Mouse (Mus musculus): ENCODE results near the gene Jdp2.

Gene Jdp2

DNA sequence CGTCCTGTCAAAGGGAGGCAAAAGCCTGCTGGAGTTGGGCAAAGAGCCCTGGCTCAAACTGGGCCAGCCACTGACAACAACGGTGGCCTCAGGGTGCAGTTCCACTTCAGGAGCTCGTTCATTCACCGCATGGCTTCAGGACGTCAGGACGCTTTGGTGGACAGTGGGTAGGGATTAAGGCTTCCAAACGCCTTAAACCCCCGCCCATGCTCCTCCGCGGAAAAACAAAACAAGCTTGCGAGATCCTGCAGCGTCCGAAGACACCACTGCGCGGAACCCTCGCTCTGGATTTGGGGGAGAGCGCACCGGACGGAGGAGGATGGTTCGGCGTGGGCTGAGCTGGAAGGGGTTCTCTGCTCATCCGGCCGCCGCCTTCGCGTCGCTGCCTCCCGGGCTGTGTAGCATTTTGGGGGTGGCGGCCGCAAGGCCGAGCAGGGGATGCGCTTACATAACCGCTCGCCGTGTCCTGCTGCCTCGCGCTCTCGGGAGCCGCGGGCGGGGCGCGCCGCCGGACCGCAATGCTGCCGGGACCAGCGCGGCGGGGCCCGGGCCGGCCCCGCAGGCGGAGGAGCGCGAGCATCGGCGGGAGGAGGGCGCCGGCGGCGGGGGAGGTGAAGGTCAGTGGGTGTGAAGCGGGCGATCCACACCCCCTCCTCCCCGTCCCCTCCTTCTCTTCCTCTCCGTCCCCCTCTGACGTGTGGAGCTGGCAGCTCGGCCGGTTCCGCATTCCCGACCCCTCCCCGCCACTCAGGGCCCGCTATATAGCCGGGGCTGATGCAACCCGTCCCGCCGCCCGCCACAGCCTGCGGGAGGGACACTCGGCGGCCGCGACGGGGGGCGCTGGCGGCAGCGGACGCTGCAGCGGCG is at the start of gene Jdp2:
Gene Jdp2, plus strand, starts transcription at position 417 of the 867 bp plus-strand sequence.
- peak; percentile 90 for DNase-seq (ENCODE audit: low read depth)

DNA sequence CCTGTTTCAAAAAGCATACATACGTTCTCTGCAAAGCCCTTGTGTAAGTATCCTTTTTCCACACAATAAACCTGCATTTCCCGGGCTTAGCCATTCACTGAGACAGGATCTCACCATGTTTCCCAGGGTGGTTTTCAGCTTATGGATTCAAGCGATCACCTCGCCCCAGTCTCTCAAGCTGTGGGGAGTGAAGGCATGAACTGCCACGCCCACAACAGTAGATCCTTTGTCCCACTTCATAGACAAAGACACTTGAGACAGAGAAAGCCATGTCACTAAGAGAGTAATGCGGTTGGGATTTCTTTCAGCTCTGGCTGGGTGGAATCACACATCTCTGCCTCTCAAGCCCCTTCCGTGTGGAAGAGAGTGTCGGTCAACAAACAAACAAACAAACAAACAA is 49.2 kb upstream of the Jdp2 start:
- no peak for DNase-seq (ENCODE audit: low read depth)

GRCm38 (mm10) chr12:85550435-85550834 is 48.4 kb upstream of the Jdp2 start:
- DNase-seq (ENCODE audit: low read depth): peak; percentile 24

DNA sequence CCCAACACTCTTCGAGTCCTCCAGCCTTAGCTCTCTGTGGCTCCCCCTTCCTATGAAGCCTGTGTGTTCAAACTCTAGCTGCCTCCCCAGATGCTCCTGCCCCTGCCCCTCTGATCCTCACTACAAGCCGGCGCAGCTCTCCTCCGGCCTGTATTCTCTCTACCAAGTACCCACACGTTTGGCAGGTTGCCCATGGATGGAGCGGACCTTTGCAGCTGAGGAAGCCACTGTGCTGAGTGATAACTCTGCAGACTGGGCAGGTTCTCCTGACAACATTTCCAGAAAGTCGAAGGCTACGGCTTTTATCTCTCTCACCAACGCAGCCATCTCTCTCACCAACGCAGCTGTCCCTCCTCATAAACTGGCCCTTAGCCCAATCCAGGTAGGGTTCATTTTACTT is 39.5 kb upstream of the Jdp2 start:
- DNase-seq (ENCODE audit: low read depth): peak; percentile 79

DNA sequence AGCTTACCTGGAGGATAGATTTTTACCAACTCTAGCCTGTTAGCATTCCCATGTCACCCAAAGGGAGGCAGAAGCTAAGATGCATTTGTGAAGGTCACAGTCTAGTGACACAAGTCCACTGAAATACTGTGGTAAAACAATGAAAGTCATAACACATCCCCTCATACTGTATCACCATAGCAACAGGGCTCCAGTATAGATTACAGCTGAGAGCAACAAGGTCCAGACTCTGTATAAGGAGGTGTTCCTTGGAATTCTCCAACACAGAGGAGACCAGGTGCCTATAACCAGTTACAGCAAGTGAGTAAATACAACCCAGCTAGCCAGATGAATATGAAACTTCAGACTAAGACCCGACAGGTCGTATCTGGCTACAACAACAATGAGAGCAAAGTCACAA is 33.4 kb upstream of the Jdp2 start:
- no peak for DNase-seq (ENCODE audit: low read depth)

GRCm38 (mm10) chr12:85568298-85568697 is 30.5 kb upstream of the Jdp2 start:
- no peak for DNase-seq (ENCODE audit: low read depth)

- DNase-seq (ENCODE audit: low read depth): peak; percentile 65
These were observed 29.3 kb upstream of the Jdp2 start for GRCm38 (mm10) chr12:85569393-85570157.

- DNase-seq (ENCODE audit: low read depth): peak; percentile 81
These were observed 28.7 kb upstream of the Jdp2 start for GRCm38 (mm10) chr12:85570158-85570540.

DNA sequence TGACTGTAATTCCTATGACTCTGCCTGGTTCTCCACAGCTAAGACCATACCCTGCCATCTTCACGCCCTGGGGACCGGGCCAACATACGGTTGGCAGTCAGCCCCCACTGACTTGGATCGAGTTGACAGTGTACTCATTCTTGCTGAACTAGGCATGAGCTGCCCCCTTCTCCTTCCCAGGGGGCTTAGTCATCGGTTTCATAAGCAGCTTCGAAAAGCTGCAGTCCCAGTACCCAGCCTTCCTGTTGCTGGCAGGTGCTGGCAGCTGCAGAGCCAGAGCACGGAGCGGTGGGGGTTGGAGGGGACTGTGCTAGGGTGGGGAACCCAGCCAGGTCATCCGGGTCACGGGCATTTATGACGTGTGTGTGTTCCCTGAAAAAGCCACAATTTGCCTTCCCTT is 27.5 kb upstream of the Jdp2 start:
- peak; percentile 65 for DNase-seq (ENCODE audit: low read depth)

DNA sequence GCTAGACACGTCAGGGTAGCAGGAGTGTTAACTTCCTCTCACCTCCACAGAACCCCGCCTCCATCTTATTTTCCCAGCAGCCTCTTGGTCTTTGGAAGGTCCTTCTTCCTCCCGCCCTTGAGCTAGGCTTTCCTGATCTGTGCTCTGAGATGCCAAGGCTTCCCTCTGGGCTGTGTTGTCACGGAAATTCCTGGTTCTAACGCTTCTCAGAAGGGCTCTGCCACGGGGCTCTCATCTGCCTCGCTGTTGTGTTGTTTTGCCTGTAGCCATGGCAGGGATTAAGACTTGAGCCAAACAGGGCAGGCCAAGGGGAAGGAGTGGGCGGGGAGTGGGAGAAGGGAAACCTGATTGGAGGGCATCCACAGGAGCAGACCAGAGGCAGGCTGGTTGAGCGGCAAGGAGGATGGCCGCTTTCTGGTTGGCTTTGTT is 26.8 kb upstream of the Jdp2 start:
- no peak for DNase-seq (ENCODE audit: low read depth)

DNA sequence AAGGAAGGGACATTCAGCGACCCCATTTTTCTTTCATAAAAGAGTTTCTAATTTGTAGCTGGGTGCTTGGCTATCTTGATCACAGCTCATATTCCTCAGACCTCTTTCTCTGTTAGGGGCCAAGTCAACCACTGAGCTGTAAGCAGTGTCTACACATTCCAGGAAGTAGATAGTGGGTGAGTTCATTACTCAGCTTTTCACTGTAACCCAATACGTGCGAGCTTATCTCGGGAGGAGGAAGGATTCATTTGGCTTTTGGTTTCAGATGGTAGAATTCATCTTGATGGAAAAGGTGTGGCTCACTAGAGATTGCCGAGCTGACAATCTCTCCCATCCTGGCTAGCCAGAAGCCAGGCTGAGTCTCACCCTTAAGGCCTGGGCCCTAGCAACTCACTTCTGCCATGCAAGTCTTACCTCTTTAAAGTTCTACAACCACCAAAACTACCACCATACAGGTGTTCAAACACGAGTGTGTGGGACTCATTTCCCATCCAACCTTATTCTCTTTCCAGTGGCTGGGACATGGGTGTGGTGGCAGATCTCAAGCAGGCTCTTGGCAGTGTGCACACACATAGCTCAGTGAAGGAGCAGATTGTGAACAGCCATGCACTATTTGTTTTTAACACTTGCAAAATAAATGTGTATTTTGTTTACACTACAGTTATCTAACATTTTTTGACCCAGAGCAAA is 23.9 kb upstream of the Jdp2 start:
- peak; percentile 75 for DNase-seq (ENCODE audit: low read depth)

DNA sequence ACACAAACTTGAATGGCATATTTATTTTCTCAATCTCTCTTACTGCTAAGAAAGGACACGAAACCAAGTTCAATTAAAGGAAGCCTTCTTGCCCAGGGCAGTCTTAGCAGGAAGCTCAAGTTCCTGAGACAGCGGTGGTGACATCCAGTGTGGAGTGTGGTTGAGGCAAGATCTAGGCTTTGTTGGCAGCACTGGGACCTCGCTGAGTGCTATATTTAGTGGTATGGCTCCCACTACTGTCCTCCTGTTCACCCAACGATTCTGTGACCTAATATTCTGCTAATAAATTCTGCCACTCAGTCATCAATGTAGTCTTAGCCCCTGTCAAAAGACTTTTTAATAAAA is 23.4 kb upstream of the Jdp2 start:
- peak; percentile 60 for DNase-seq (ENCODE audit: low read depth)

- DNase-seq (ENCODE audit: low read depth): no peak
These were observed 17.4 kb upstream of the Jdp2 start for GRCm38 (mm10) chr12:85581261-85582066.

DNA sequence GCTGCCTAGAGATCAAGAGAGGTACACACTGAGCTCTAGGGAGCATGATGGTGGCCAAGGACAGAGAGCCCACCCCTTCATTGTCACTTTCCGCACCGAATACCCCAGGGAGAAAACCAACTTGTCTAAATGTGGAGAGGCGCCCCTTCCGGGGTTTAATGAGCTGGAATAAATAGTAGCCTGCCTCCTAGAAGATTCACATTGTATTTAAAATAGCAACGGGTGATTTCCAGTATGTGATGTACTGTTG is 16.8 kb upstream of the Jdp2 start:
- no peak for DNase-seq (ENCODE audit: low read depth)

- no peak for DNase-seq (ENCODE audit: low read depth)
These were observed 13.0 kb upstream of the Jdp2 start for GRCm38 (mm10) chr12:85585761-85586258.

DNA sequence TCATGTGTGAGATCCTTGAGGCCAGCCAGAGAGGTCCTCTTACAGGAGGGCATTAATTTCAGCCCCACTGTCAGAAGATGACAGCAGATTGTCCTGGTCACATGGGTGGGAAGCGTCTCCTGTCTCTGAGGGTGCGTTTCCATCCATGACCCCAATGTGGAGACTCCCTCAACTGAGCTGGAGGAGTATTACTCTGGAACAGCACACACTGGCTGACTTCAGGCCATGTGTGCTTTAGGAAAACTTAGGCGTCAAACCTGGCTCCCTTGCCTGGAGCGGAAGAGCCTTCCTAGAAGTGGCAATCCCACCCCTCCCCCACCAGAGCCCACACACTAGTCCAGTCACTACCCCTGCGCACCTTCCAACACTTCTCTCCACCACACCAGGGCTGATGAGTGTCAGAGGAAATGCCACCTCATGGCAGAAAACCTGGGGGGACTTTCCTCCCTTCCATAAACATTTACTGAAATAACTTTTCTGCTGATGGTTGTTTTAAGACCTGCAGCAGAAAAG is 8.9 kb upstream of the Jdp2 start:
- DNase-seq (ENCODE audit: low read depth): no peak

GRCm38 (mm10) chr12:85592943-85593342 is 5.9 kb upstream of the Jdp2 start:
- DNase-seq (ENCODE audit: low read depth): peak; percentile 95

- DNase-seq (ENCODE audit: low read depth): no peak
These were observed 4.4 kb upstream of the Jdp2 start for GRCm38 (mm10) chr12:85594390-85594789.

- no peak for DNase-seq (ENCODE audit: low read depth)
These were observed 774 bp upstream of the Jdp2 start for GRCm38 (mm10) chr12:85598053-85598452.

DNA sequence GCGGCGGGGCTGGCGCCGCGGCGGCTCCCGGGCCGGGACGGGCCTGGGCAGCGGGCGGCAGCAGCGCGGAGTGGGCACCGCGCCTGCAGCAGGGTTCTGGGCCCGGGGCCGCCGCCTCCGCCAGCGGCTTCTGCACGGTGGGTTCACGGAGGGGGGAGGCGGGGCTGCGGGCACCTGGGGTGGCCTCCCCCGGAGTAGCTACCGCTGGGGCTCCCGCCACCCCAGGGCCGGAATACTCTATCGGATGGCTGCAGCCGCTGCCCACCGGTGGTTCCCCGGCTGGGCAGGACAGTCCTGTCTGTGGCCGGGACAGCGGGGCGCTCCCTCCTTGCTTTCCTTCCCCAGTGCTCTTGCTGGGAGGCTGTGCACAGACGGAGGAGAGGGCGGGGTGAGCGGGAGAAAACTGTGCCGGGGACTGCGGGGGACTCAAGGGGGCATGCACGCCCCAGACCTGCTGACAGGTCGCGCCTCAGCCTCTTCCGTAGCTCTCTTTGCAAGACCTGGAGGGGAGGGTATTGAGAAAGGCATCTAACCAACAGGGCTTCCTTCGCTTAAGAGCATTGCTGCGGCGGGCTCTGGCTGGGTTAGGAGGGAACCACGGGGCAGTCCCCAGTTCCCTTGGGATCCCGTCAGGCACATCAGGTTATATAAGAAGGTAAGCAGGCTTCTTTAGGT is 788 bp downstream of the Jdp2 start:
- DNase-seq (ENCODE audit: low read depth): peak; percentile 71

GRCm38 (mm10) chr12:85600637-85601036 is 1.8 kb downstream of the Jdp2 start:
- DNase-seq (ENCODE audit: low read depth): no peak
